Mouse (Mus musculus) embryonic facial prominence, embryonic 12.5 days (tissue): ENCODE data around the gene Slco2b1. TPM values are rescaled to one million over a fixed set of nuclear protein-coding genes. Genes with fewer than 3 reads are reported as not detected.

ENCODE experiments used
- ATAC-seq: fragments of 200-750 bp; cut with Nextera tagmentation; 2 replicates; pipeline ENCODE4 v1.8.0; 2017; ENCODE audit not compliant: insufficient number of reproducible peaks, insufficient read depth, low FRiP score, low TSS enrichment
- H3K27ac ChIP-seq: fragments of 300-500 bp; sonication (generic); 2 replicates; pipeline ENCODE4 v1.5.1; 2016; ENCODE audit warnings: mild to moderate bottlenecking
- H3K27me3 ChIP-seq: fragments of 300-500 bp; sonication (generic); 2 replicates; pipeline ENCODE4 v1.6.1; 2016; ENCODE audit warnings: mild to moderate bottlenecking, moderate library complexity
- H3K36me3 ChIP-seq: fragments of 300-500 bp; sonication (generic); 2 replicates; pipeline ENCODE4 v1.6.1; 2016; ENCODE audit warnings: mild to moderate bottlenecking
- H3K4me1 ChIP-seq: fragments of 300-500 bp; sonication (generic); 2 replicates; pipeline ENCODE4 v1.6.1; 2016
- H3K4me2 ChIP-seq: fragments of 300-500 bp; sonication (generic); replicated peaks from 2 replicates; pipeline ENCODE4 v1.6.1; 2016; ENCODE audit warnings: mild to moderate bottlenecking, moderate library complexity
- H3K4me3 ChIP-seq: fragments of 300-500 bp; sonication (generic); 2 replicates; pipeline ENCODE4 v1.5.1; 2016; ENCODE audit warnings: mild to moderate bottlenecking
- H3K9ac ChIP-seq: fragments of 300-500 bp; sonication (generic); 2 replicates; pipeline ENCODE4 v1.6.1; 2016; ENCODE audit warnings: mild to moderate bottlenecking, moderate library complexity
- H3K9me3 ChIP-seq: fragments of 300-500 bp; sonication (generic); 2 replicates; pipeline ENCODE4 v1.6.1; 2016; ENCODE audit warnings: mild to moderate bottlenecking, moderate library complexity
- WGBS: fragments of 180-500 bp; shearing (Covaris S2); methylation state at CpG from one replicate; pipeline ENCODE4 v1.1.7; 2016; 5-methylcytosine and 5-hydroxymethylcytosine counted together
- polyA plus RNA-seq: library from polyadenylated mRNA; unstranded; fragments of >200 nt; fragmentation: Nextera tagmentation; extraction: Ambion mirVana; gene quantifications from 2 replicates; pipeline ENCODE4 v1.2.1, GENCODE M21; 2016

Gene Slco2b1
- polyA plus RNA-seq, 1 experiment from 2014 or later = 2.2 TPM

GRCm38 (mm10) chr7:99693387-99693786, 17.8 kb downstream of the Slco2b1 start:
- Histone ChIP-seq H3K9ac (no peak overlapping the region), H3K36me3 (no peaks in the 10 kb centered on the region), H3K4me1 (no peaks in the 10 kb centered on the region), H3K27me3 (no peaks in the 10 kb centered on the region), H3K9me3 (no peaks in the 10 kb centered on the region), H3K4me2 (no peak overlapping the region), H3K27ac (no peak overlapping the region), H3K4me3 (no peak overlapping the region)
- WGBS = 91% methylated on average over 3 of the region's 3 CpGs
- no peak for ATAC-seq

- Histone ChIP-seq H3K27ac (no peak overlapping the region), H3K4me3 (no peak overlapping the region), H3K27me3 (no peaks in the 10 kb centered on the region), H3K9me3 (no peaks in the 10 kb centered on the region), H3K4me1 (no peaks in the 10 kb centered on the region), H3K4me2 (no peak overlapping the region), H3K36me3 (no peaks in the 10 kb centered on the region), H3K9ac (no peak overlapping the region)
- ATAC-seq = no peak
- WGBS = 34% methylated on average over 3 of the region's 3 CpGs
These were observed 18.7 kb downstream of the Slco2b1 start for GRCm38 (mm10) chr7:99692396-99692795.

- WGBS = 77% methylated on average over 7 of the region's 7 CpGs
- no peak overlapping the region for H3K4me3 ChIP-seq
- H3K4me1 ChIP-seq = no peaks in the 10 kb centered on the region
- ATAC-seq = no peak
- H3K27me3 ChIP-seq = no peaks in the 10 kb centered on the region
- no peak overlapping the region for H3K4me2 ChIP-seq
- H3K9ac ChIP-seq = no peak overlapping the region
- no peak overlapping the region for H3K27ac ChIP-seq
- no peaks in the 10 kb centered on the region for H3K9me3 ChIP-seq
- no peaks in the 10 kb centered on the region for H3K36me3 ChIP-seq
These were observed 20.3 kb downstream of the Slco2b1 start for GRCm38 (mm10) chr7:99690819-99691218.

- WGBS = 44% methylated on average over 4 of the region's 4 CpGs
- H3K4me1 ChIP-seq = no peaks in the 10 kb centered on the region
- no peaks in the 10 kb centered on the region for H3K9me3 ChIP-seq
- no peaks in the 10 kb centered on the region for H3K36me3 ChIP-seq
- H3K9ac ChIP-seq = no peak overlapping the region
- no peak for ATAC-seq
- H3K27ac ChIP-seq = no peak overlapping the region
- H3K4me2 ChIP-seq = no peak overlapping the region
- no peak overlapping the region for H3K4me3 ChIP-seq
- H3K27me3 ChIP-seq = no peaks in the 10 kb centered on the region
These were observed 27.1 kb downstream of the Slco2b1 start for GRCm38 (mm10) chr7:99684086-99684485.

- Histone ChIP-seq H3K9me3 (no peaks in the 10 kb centered on the region), H3K4me2 (no peak overlapping the region), H3K4me1 (no peaks in the 10 kb centered on the region), H3K27ac (no peak overlapping the region), H3K4me3 (no peak overlapping the region), H3K36me3 (no peaks in the 10 kb centered on the region), H3K27me3 (no peaks in the 10 kb centered on the region), H3K9ac (no peak overlapping the region)
- no peak for ATAC-seq
- 74% methylated on average over 5 of the region's 5 CpGs for WGBS
These were observed 30.4 kb downstream of the Slco2b1 start for GRCm38 (mm10) chr7:99680771-99681170.

- Histone ChIP-seq H3K27ac (no peak overlapping the region), H3K4me3 (no peak overlapping the region), H3K9me3 (no peaks in the 10 kb centered on the region), H3K4me1 (no peaks in the 10 kb centered on the region), H3K36me3 (no peaks in the 10 kb centered on the region), H3K4me2 (no peak overlapping the region), H3K27me3 (no peaks in the 10 kb centered on the region), H3K9ac (no peak overlapping the region)
- WGBS = 75% methylated on average over 3 of the region's 3 CpGs
- no peak for ATAC-seq
These were observed 36.2 kb downstream of the Slco2b1 start for GRCm38 (mm10) chr7:99674890-99675289.

- Histone ChIP-seq H3K4me2 (no peak overlapping the region), H3K4me3 (no peak overlapping the region), H3K27me3 (no peaks in the 10 kb centered on the region), H3K9ac (no peak overlapping the region), H3K9me3 (no peaks in the 10 kb centered on the region), H3K27ac (no peak overlapping the region), H3K36me3 (no peaks in the 10 kb centered on the region), H3K4me1 (0 out of 2 replicates have a peak, but pooled peaks cover 3% of the 10 kb centered on the region)
- WGBS = 79% methylated on average over 5 of the region's 5 CpGs
- no peak for ATAC-seq
These were observed 36.9 kb downstream of the Slco2b1 start for GRCm38 (mm10) chr7:99674209-99674608.

GRCm38 (mm10) chr7:99673188-99673587, 38.0 kb downstream of the Slco2b1 start:
- H3K36me3 ChIP-seq = no peaks in the 10 kb centered on the region
- 0 out of 2 replicates have a peak, but pooled peaks cover 5% of the 10 kb centered on the region for H3K4me1 ChIP-seq
- no peak overlapping the region for H3K4me3 ChIP-seq
- H3K4me2 ChIP-seq = no peak overlapping the region
- ATAC-seq = no peak
- no peaks in the 10 kb centered on the region for H3K9me3 ChIP-seq
- H3K27ac ChIP-seq = no peak overlapping the region
- no peaks in the 10 kb centered on the region for H3K27me3 ChIP-seq
- WGBS = 79% methylated on average over 8 of the region's 8 CpGs
- no peak overlapping the region for H3K9ac ChIP-seq

GRCm38 (mm10) chr7:99671544-99672435, 39.4 kb downstream of the Slco2b1 start:
- Histone ChIP-seq H3K27me3 (no peaks in the 10 kb centered on the region), H3K4me3 (no peak overlapping the region), H3K9ac (no peak overlapping the region), H3K27ac (no peak overlapping the region), H3K4me1 (0 out of 2 replicates have a peak, but pooled peaks cover 5% of the 10 kb centered on the region), H3K4me2 (no peak overlapping the region), H3K9me3 (no peaks in the 10 kb centered on the region), H3K36me3 (no peaks in the 10 kb centered on the region)
- 83% methylated on average over 9 of the region's 9 CpGs for WGBS
- ATAC-seq = no peak

- H3K27me3 ChIP-seq = no peaks in the 10 kb centered on the region
- H3K4me3 ChIP-seq = no peak overlapping the region
- ATAC-seq = no peak
- no peak overlapping the region for H3K9ac ChIP-seq
- H3K4me2 ChIP-seq = no peak overlapping the region
- 0 out of 2 replicates have a peak, but pooled peaks cover 5% of the 10 kb centered on the region for H3K4me1 ChIP-seq
- no peaks in the 10 kb centered on the region for H3K9me3 ChIP-seq
- 73% methylated on average over 4 of the region's 4 CpGs for WGBS
- no peaks in the 10 kb centered on the region for H3K36me3 ChIP-seq
- H3K27ac ChIP-seq = no peak overlapping the region
These were observed 40.2 kb downstream of the Slco2b1 start for GRCm38 (mm10) chr7:99670915-99671314.

GRCm38 (mm10) chr7:99668802-99669201, 42.3 kb downstream of the Slco2b1 start:
- Histone ChIP-seq H3K4me2 (no peak overlapping the region), H3K4me3 (no peak overlapping the region), H3K27ac (no peak overlapping the region), H3K27me3 (no peaks in the 10 kb centered on the region), H3K4me1 (0 out of 2 replicates have a peak, but pooled peaks cover 5% of the 10 kb centered on the region), H3K36me3 (no peaks in the 10 kb centered on the region), H3K9ac (no peak overlapping the region), H3K9me3 (no peaks in the 10 kb centered on the region)
- WGBS = 20% methylated on average over 4 of the region's 4 CpGs
- ATAC-seq = no peak

GRCm38 (mm10) chr7:99667096-99667495, 44.0 kb downstream of the Slco2b1 start:
- Histone ChIP-seq H3K4me2 (no peak overlapping the region), H3K4me3 (no peak overlapping the region)

More at GRCm38 (mm10) chr7:99667096-99667495, 44.0 kb downstream of the Slco2b1 start:
- Histone ChIP-seq H3K27ac (no peak overlapping the region), H3K27me3 (no peaks in the 10 kb centered on the region), H3K9ac (no peak overlapping the region), H3K4me1 (0 out of 2 replicates have a peak, but pooled peaks cover 5% of the 10 kb centered on the region), H3K36me3 (no peaks in the 10 kb centered on the region), H3K9me3 (no peaks in the 10 kb centered on the region)
- no peak for ATAC-seq
- WGBS = 73% methylated on average over 16 of the region's 16 CpGs
